Mouse (Mus musculus) heart, adult 2 months (tissue): Measurements from ENCODE around the gene Nemp1.

Experiments used
- CTCF ChIP-seq: fragments of 200-600 bp; IDR thresholded peaks from 2 replicates; pipeline ENCODE4 v1.8.1; 2022; ENCODE audit warnings: antibody characterized with exemption, mild to moderate bottlenecking, moderate library complexity
- EP300 ChIP-seq: fragments of 200-500 bp; IDR thresholded peaks from 2 replicates; pipeline ENCODE4 v1.6.1; 2011; ENCODE audit warnings: low read depth, low read length, control low read depth; ENCODE audit not compliant: insufficient read depth
- POLR2A ChIP-seq: fragments of 200-500 bp; IDR thresholded peaks from 2 replicates; pipeline ENCODE4 v1.6.1; 2011; ENCODE audit warnings: mild to moderate bottlenecking, low read depth, low read length, control low read depth; ENCODE audit not compliant: insufficient read depth

- TF ChIP-seq CTCF, result no peak
- TF ChIP-seq POLR2A, result no peak
- TF ChIP-seq EP300, result no peak
These were observed 41.0 kb downstream of the Nemp1 start for GRCm38 (mm10) chr10:127707721-127708120.
